Mouse (Mus musculus): ENCODE measurements around the gene Alk.
"Not testable (repeated sequence)": the region's sequence is repeated elsewhere in the genome, so short reads cannot be mapped to it uniquely, and the experiment has no call there.

Gene Alk

GRCm38 (mm10) chr17:72528481-72528880, 75.9 kb downstream of the Alk start:
- DNase-seq (ENCODE audit: low read depth, low spot score) = no peak

GRCm38 (mm10) chr17:72527481-72527880, 76.9 kb downstream of the Alk start:
- no peak for DNase-seq (ENCODE audit: low read depth, low spot score)

GRCm38 (mm10) chr17:72526356-72526755, 78.1 kb downstream of the Alk start:
- DNase-seq (ENCODE audit: low read depth, low spot score) = no peak

DNA sequence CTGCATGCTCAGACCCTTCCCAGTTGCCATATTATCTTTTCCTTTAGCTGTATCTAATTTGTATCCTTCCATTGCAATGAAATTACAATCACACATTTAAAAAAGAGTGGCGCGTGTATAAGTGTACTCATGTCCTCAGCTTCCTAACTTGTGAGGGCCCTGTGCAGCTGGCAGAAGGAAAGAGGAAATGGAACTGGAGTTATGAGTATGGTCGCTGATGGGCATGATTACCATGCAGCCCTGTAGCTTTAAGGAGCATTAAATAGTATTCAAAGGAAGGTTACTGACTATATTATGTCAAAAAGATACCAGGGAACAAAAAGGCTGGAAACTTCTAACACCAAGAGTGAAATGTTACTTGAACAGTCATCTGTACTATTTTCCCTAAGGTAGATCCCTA, 79.6 kb downstream of the Alk start:
- no peak for DNase-seq (ENCODE audit: low read depth, low spot score)

DNA sequence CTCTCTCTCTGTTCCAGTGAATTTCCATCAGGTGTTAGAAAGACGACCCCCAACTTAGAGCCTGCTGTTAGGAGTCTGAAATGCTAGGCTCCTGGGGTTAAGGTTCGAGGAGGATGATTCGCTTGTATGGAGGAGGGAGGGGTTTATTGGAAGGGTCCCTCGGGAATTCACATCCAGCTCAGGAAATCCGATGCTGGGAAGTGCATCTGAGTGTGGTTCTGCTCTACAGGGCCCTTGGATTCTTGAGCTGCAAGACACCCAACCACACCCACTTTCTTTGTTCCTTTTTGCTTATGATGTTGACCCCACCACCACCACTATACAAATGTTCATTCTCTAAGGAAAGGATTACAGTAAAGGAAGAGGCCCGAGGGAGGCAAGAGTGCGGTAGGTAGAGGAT, 81.4 kb downstream of the Alk start:
- no peak for DNase-seq (ENCODE audit: low read depth, low spot score)

DNA sequence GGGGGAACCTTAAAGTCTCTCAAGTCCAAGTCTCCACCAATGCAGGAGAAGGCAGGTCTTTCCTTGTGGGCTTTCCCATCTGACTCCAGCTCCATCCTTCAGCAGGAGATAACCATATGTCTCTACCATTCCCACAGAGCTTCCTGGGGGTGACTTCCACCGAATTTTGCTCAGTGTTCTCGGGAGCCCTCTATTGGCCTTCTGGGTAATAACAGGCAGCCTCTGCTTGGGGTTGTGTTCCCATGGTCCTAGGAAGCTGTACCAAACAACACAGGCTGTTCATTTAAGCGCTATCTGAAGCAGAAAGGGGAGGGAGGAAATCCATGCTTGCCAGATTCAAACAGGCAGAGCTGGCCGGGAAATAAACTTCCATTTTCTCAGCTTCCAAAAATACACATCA, 82.0 kb downstream of the Alk start:
- peak; percentile 24 for DNase-seq (ENCODE audit: low read depth, low spot score)

DNA sequence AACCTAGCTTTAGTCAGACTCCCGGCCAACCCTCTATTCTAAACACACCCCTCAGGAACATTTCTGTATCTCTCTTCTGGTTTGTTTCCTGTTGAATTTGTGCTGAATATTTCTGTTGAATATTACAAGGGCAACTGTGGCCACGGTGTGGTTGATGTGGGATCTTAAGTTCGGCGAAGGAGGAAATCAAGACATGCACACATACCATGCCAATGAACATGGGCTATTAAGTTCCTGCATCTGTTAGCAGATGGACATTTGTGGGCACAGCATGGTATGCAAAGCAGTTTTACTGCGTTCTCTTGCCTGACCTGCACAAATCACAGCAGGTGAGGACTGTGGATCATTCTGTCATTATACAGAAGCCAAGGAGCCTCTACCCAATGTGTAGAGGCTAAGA, 83.1 kb downstream of the Alk start:
- no peak for DNase-seq (ENCODE audit: low read depth, low spot score)

DNA sequence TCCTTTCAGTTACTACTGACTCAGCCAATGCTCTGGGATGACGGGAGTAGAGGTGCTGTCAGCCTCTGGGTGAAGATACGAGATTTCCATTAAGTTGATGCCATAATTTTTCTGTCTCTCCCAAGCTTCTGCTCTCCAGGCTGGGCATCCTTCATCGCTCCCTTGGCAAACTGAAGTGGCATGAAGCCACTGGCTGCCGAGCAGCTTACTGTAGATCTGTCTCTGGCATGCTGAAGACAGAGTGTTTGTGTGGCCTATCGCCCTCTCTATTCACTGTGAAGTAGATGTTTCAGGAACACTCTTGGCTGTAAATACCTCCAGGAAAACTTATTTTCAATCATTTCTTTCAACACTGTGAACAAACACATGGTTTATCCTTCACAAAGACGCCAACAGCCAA, 93.7 kb downstream of the Alk start:
- peak; percentile 37 for DNase-seq (ENCODE audit: low read depth, low spot score)

GRCm38 (mm10) chr17:72508678-72509394, 95.6 kb downstream of the Alk start:
- DNase-seq (ENCODE audit: low read depth, low spot score) = no peak

GRCm38 (mm10) chr17:72505213-72505612, 99.2 kb downstream of the Alk start:
- no peak for DNase-seq (ENCODE audit: low read depth, low spot score)

DNA sequence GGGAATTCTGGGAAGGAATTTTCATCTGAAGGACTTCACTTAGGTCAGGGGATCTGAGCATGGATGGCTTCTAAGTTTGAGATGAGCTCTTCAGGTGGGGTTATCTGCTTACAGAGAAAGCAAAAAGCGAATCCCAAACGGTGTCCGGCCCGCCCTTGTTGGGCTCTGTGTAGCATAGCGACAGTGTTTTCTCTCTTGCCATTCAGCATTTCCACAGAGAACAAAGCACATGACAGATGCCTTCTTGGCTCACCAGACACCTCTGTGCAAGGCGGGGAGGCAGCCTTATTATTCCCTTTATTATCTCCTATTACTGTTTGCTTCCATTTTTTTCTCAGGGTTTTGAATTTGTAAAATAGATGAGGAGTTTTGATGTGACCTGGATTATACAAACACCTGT, 99.8 kb downstream of the Alk start:
- no peak for DNase-seq (ENCODE audit: low read depth, low spot score)

- no peak for DNase-seq (ENCODE audit: low read depth, low spot score)
Observed at GRCm38 (mm10) chr17:72495395-72495794, 109.0 kb downstream of the Alk start.

DNA sequence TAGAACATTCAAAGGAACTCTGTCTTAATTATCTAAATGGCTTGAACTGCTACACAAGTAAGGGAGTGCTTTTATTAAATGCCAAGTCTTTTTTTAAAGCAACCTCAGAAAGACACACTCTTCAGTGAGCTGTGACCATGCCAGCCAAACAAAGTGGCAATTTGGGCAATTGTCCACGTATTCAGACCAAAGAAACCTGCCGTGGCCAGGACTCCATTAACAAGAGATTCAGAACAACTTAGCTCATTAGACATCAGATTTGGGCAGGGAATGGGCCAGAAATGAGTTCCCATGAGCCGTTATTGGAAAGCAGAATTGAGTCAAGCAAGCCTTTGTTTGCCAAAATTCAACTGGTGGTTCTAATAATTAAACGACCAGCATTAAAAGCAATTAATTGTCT, 118.8 kb downstream of the Alk start:
- no peak for DNase-seq (ENCODE audit: low read depth, low spot score)

DNA sequence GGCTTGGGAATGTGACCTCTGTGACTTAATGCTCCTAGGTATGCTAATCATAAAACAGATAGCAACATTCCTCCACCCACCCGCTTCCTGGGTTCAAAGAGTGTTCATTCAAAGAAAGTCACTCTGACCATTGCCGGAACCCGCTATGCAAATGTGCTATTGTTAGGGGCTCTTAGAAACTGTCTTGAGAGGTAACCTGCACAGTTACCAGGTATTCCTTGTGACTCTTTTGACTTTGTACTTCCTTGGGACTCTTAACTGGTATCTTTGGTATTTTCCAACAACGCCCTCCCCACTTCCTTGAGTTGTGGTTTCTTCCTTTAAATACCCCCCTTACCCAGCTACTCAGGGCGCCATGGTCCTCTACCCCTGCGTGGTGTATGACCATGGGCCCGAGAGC, 125.2 kb downstream of the Alk start:
- not testable (repeated sequence) for DNase-seq (ENCODE audit: low read depth, low spot score)

- no peak for DNase-seq (ENCODE audit: low read depth, low spot score)
Observed at GRCm38 (mm10) chr17:72477889-72478405, 126.5 kb downstream of the Alk start.

- DNase-seq (ENCODE audit: low read depth, low spot score) = no peak
Observed at GRCm38 (mm10) chr17:72476956-72477355, 127.5 kb downstream of the Alk start.

- DNase-seq (ENCODE audit: low read depth, low spot score) = no peak
Observed at GRCm38 (mm10) chr17:72474166-72474565, 130.3 kb downstream of the Alk start.

DNA sequence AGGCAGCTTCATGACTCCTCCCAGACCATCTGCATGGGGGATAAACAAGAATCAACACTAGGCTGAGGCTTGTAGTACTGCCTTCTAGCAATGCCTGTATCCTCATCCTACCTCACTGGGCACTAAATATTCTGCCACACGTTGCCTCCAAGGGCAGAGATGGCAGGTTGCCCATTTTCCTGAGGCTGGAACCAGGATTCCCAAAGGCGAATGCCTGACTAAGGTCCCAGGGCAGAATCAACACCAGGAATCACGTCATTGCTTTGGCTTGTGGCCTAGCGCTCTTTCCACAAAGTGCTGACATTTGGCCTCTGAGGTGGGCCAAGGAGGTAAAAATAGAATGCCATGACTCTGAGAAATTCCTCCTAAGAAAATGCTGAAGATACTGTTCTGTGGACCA, 155.9 kb downstream of the Alk start:
- DNase-seq (ENCODE audit: low read depth, low spot score) = no peak

DNA sequence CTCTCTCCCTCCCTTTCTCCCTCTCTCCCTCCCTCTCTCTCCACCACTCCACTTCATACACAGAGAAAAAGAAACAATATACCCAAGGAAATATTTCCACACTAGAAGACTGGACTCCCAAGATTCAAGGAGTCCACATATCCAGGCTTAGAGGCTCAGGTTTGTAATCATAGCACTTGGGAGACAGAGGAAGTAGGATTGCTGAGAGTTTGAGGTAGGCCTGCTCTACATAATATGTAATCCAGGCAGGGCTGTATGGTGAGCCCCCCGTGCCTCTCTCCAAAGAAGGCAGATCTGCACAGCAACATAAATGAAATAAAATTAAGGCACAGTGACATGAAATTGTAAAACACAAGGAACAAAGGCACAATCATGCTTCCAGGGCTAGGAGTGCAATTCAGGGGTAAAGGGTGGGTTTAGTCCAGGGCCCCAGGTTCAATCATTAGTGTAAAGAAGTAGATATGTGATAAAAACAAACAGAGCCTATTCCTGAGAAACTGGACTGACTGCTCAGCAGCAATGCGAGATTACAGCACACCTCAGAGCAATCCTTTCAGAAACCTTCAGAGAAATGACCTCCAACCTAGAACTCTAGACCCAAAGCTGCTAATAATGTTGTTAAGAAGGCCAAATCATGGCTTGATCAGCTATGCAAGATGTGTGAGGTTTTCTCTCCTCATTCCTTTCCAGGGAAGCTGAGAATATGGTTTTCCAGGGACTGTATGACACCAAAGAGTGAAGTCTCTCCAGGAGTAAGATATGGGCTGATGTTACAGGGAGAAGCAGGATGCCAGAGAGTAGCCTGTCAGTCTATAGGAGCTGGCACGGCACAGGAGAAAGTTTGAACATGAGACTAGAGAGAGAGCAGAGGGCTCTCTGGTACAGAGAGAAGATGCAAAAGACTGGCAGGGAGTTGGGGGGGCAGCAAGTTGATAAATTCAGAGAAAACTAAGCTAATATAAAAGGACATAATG, 158.9 kb downstream of the Alk start:
- no peak for DNase-seq (ENCODE audit: low read depth, low spot score)

DNA sequence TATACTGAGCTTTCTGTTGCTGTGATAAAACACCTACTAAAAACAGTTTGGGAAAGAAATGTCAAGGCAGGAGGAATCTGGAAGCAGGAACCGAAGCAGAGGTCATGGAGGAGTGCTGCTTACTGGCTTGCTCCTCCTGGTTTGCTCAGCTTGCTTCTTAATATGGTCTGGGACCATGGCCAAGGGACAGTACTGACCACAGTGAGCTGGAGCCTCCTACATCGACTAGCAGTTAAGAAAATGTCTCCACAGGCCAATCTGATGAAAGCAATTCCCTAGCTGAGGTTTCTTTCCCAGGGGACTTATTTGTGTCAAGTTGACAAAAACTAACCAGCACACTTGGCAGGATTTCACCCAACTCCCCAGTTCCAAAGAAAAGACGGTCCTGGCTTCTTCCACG, 187.0 kb downstream of the Alk start:
- no peak for DNase-seq (ENCODE audit: low read depth, low spot score)

- DNase-seq (ENCODE audit: low read depth, low spot score) = no peak
Observed at GRCm38 (mm10) chr17:72414676-72415075, 189.8 kb downstream of the Alk start.

- DNase-seq (ENCODE audit: low read depth, low spot score) = no peak
Observed at GRCm38 (mm10) chr17:72404813-72405212, 199.6 kb downstream of the Alk start.

- no peak for DNase-seq (ENCODE audit: low read depth, low spot score)
Observed at GRCm38 (mm10) chr17:72401861-72402260, 202.6 kb downstream of the Alk start.
